Mouse (Mus musculus) midbrain, postnatal 0 days (tissue): ENCODE data around the gene Evi5l. TPM values are rescaled to one million over a fixed set of nuclear protein-coding genes. Genes with fewer than 3 reads are reported as not detected.

Source experiments
- ATAC-seq: fragments of 200-750 bp; cut with Nextera tagmentation; 2 replicates; pipeline ENCODE4 v1.8.0; 2017; ENCODE audit warnings: moderate number of reproducible peaks, mild to moderate bottlenecking, moderate TSS enrichment, moderate library complexity; ENCODE audit not compliant: low FRiP score
- DNase-seq: peaks from one replicate; pipeline ENCODE4 v3.0.0-alpha.2; 2015; ENCODE audit warnings: low spot score
- H3K27ac ChIP-seq: fragments of 300-500 bp; sonication (generic); 2 replicates; pipeline ENCODE4 v1.5.1; 2014; ENCODE audit warnings: low read depth, mild to moderate bottlenecking, low read length, mixed read lengths
- H3K27me3 ChIP-seq: fragments of 300-500 bp; sonication (generic); 2 replicates; pipeline ENCODE4 v1.6.1; 2014; ENCODE audit warnings: low read length, control low read depth, mixed read lengths; ENCODE audit not compliant: insufficient read depth
- H3K36me3 ChIP-seq: fragments of 300-500 bp; sonication (generic); 2 replicates; pipeline ENCODE4 v1.6.1; 2014; ENCODE audit warnings: low read length, control low read depth, mixed read lengths; ENCODE audit not compliant: insufficient read depth
- H3K4me1 ChIP-seq: fragments of 300-500 bp; sonication (generic); 2 replicates; pipeline ENCODE4 v1.6.1; 2014; ENCODE audit warnings: mild to moderate bottlenecking, control low read depth, antibody characterized with exemption, low read length, mixed read lengths; ENCODE audit not compliant: insufficient read depth
- H3K4me2 ChIP-seq: fragments of 300-500 bp; sonication (generic); 2 replicates; pipeline ENCODE4 v1.6.1; 2014; ENCODE audit warnings: low read depth, mild to moderate bottlenecking, low read length, mixed read lengths; ENCODE audit not compliant: poor library complexity, severe bottlenecking
- H3K4me3 ChIP-seq: fragments of 300-500 bp; sonication (generic); 2 replicates; pipeline ENCODE4 v1.5.1; 2014; ENCODE audit warnings: low read depth, mild to moderate bottlenecking, low read length, moderate library complexity
- H3K9ac ChIP-seq: fragments of 300-500 bp; sonication (generic); replicated peaks from 2 replicates; pipeline ENCODE4 v1.6.1; 2014; ENCODE audit warnings: mild to moderate bottlenecking, low read length, moderate library complexity, mixed read lengths; ENCODE audit not compliant: poor library complexity, severe bottlenecking
- H3K9me3 ChIP-seq: fragments of 300-500 bp; sonication (generic); 2 replicates; pipeline ENCODE4 v1.6.1; 2016; ENCODE audit warnings: low read length, control low read depth
- CTCF ChIP-seq: IDR thresholded peaks from 2 replicates; pipeline ENCODE4 v1.5.1; 2016; ENCODE audit warnings: antibody characterized with exemption, mild to moderate bottlenecking
- WGBS: fragments of 180-500 bp; shearing (Covaris S2); extraction: QIAGEN DNeasy Blood & Tissue Kit; methylation state at CpG from one replicate; pipeline ENCODE4 v1.1.7; 2014; 5-methylcytosine and 5-hydroxymethylcytosine counted together
- polyA plus RNA-seq: library from polyadenylated mRNA; unstranded; fragments of >200 nt; fragmentation: Nextera tagmentation; extraction: Ambion mirVana; gene quantifications from 2 replicates; pipeline ENCODE4 v1.2.1, GENCODE M21; 2015
- total RNA-seq: library from RNA; depleted of rRNA; stranded (reverse); fragments of >200 nt; gene quantifications from 2 replicates; pipeline ENCODE4 v1.2.3, GENCODE M21; 2014; rRNA removed

Gene Evi5l
- total and polyA plus RNA-seq, 2 experiments from 2014 or later: 108 to 238 TPM

DNA sequence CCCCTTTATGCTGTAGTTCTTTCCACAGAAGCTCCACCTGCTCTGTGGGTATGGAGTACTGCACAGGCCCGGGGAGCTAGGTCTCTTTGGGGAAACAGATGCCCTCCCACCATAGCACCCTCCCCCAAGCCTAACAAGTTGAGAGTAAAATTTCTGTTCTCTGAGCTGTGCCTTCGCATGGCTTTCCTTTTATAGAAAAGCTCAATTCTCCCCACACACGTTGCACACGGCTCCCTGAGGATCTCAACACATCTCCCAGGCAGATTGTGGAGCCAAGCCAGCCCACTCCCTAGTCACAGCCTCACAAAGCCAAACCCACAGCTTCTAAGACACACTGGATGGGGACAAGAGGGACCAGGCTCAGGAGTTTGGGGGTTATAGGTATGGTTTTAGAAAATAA is 90.5 kb downstream of the Evi5l start:
- H3K27me3 ChIP-seq: no peaks in the 10 kb centered on the region
- peak overlapping the region; percentile 77; the same call in 1 of the 2 replicates for H3K4me2 ChIP-seq
- H3K27ac ChIP-seq: peak overlapping the region; percentile 39; the same call in 1 of the 2 replicates
- H3K4me3 ChIP-seq: no peak overlapping the region
- 40% methylated on average over 4 of the region's 4 CpGs for WGBS
- H3K9me3 ChIP-seq: no peaks in the 10 kb centered on the region
- ATAC-seq (no peak), DNase-seq (peak; percentile 47)
- H3K4me1 ChIP-seq: peaks cover 10% of the 10 kb centered on the region
- no peak for TF ChIP-seq CTCF
- peaks cover 38% of the 10 kb centered on the region for H3K36me3 ChIP-seq
- H3K9ac ChIP-seq: peak overlapping the region; percentile 78; the same call in 1 of the 2 replicates

DNA sequence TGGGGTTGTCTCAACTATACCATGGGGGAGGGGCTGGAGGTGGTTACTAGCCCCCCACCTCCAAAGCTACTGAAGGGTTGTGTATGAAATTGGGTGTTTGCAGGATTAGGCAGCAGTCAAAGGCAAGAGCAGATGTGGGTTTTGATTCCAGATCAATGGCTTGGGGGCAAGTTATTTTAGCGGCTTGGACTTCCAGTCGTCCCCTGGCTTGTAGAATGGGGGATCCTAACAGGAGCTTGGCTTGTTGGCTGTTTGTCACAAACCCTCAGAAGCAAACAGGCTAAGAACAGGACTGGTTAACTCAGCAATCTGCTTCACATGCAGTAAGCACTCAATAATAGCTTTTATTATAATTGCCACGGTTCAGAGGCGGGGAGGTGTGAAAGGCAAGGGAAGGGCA is 91.0 kb downstream of the Evi5l start:
- H3K4me2 ChIP-seq: peak overlapping the region; percentile 77
- ATAC-seq (no peak), DNase-seq (no peak)
- TF ChIP-seq CTCF: no peak
- H3K27ac ChIP-seq: peak overlapping the region; percentile 39; the same call in 1 of the 2 replicates
- peaks cover 10% of the 10 kb centered on the region for H3K4me1 ChIP-seq
- WGBS: 50% methylated on average over 4 of the region's 4 CpGs
- peak overlapping the region; percentile 76 for H3K4me3 ChIP-seq
- no peaks in the 10 kb centered on the region for H3K9me3 ChIP-seq
- H3K27me3 ChIP-seq: no peaks in the 10 kb centered on the region
- H3K9ac ChIP-seq: peak overlapping the region; percentile 78
- peaks cover 41% of the 10 kb centered on the region for H3K36me3 ChIP-seq

DNA sequence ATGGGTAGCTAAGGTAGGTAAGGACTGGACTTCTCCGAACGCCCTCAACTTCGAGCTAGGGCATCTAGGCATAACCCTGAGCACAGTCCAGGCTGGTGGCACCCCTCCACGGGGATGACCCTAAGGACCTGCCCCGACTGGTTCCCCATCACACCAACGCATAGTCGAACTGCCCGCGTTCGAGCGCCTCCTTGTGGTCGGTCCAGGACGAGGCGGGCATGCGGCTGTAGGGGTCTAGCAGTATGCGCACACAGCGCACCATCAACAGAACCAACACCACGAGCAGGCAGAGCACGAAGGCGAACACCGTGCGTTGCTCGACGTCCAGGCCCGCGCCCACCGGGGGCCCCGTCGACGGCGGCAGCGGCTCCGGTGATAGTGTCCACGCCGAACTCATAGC is 91.9 kb downstream of the Evi5l start:
- ATAC-seq (peak; percentile 77), DNase-seq (peak; percentile 81)
- no peaks in the 10 kb centered on the region for H3K9me3 ChIP-seq
- peak overlapping the region; percentile 95 for H3K27ac ChIP-seq
- H3K4me3 ChIP-seq: peak overlapping the region; percentile 76
- peaks cover 10% of the 10 kb centered on the region for H3K4me1 ChIP-seq
- peak overlapping the region; percentile 77 for H3K4me2 ChIP-seq
- WGBS: 2% methylated on average over 35 of the region's 35 CpGs
- no peaks in the 10 kb centered on the region for H3K27me3 ChIP-seq
- peaks cover 46% of the 10 kb centered on the region for H3K36me3 ChIP-seq
- TF ChIP-seq CTCF: peak; percentile 91
- peak overlapping the region; percentile 78 for H3K9ac ChIP-seq

DNA sequence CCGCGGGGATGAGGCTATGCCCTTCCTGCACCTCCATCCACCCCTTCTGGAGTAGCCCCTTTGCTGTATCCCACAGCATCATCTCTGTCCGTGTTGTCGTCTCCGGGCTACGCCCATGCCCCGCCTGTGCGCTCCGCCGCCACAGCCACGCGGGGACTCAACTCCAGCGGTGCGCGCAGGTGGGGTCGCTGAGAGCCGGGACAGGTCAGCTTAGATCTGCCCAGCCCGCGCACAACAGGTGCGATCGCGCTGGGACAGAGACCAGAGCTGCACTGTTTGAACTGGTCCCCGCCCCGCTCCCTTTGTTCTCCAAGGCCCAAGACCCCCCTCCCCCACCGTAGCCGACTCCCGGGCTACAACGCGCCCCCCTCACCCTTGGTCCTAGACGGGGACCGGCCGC is 92.3 kb downstream of the Evi5l start:
- peak overlapping the region; percentile 77 for H3K4me2 ChIP-seq
- peaks cover 49% of the 10 kb centered on the region for H3K36me3 ChIP-seq
- no peak for TF ChIP-seq CTCF
- H3K27ac ChIP-seq: peak overlapping the region; percentile 95
- 1% methylated on average over 30 of the region's 32 CpGs for WGBS
- no peaks in the 10 kb centered on the region for H3K27me3 ChIP-seq
- H3K9me3 ChIP-seq: no peaks in the 10 kb centered on the region
- peak; percentile 70 for ATAC-seq
- peak overlapping the region; percentile 78 for H3K9ac ChIP-seq
- peaks cover 10% of the 10 kb centered on the region for H3K4me1 ChIP-seq
- peak overlapping the region; percentile 76 for H3K4me3 ChIP-seq
- no peak for DNase-seq

DNA sequence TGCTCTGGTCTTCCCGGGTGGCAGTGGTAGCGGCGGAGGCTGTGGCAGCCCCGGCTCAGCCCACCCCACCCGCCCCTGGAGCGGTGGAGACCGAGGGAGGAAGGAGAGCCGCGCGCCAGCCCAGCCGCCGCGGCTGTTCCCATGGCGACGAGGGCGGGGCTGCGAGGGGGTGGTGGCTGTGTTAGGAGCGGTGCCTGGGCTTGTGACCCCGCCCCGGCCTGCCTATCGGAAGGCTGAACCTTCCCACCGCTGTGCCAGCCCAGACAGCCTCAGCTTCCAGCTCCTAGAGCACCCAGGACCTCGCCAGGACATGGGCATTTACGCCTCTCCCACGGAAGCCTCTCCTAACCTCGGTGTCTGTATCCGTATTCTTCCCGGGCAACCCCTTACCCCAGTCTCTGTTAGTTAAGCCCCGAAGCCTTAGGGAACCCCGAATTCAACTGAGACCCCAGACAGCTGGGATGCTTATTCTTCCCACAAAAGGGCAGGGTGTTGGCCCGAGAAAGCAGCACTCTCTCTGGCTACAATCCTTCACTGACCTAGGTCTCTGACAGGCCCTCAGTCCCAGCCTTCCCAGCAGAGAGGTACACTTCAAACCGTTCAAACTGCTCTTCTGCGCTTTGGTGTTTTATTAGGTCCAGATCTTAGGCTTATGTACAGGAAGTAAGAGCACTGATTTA is 92.9 kb downstream of the Evi5l start, which contains the start of gene Ctxn1:
Gene Ctxn1 (minus strand): TSS at position 150 of the 680 bp plus-strand sequence.
- ATAC-seq (peak; percentile 89), DNase-seq (peak; percentile 95)
- no peaks in the 10 kb centered on the region for H3K9me3 ChIP-seq
- H3K27ac ChIP-seq: peak within 1 kb of the TSS; percentile 95
- no peak for TF ChIP-seq CTCF
- H3K9ac ChIP-seq: peak within 1 kb of the TSS; percentile 78
- H3K4me3 ChIP-seq: peak within 1 kb of the TSS; percentile 76
- no peaks in the 10 kb centered on the region for H3K27me3 ChIP-seq
- peaks cover 10% of the 10 kb centered on the region for H3K4me1 ChIP-seq
- 9% methylated on average over 21 of the region's 33 CpGs for WGBS
- peak within 1 kb of the TSS; percentile 77 for H3K4me2 ChIP-seq
- H3K36me3 ChIP-seq: peaks cover 54% of the 10 kb centered on the region

DNA sequence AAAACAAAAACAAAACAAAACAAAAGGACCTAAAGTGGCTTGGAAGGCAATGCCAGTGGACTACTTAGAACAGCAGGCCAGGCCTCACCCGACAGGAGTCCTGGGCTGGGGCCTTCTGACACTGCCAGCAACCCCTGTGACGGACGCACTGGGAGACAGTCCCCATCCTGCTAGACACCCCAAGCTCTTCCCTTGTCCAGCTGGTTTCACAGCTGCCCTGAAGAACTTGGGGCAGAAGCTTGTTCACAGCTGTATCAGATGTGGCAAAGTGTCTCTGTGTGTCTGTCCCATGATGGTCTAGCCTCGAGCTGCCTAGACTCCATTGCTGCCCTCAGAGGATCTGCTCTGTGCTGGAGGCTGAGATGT is 93.4 kb downstream of the Evi5l start:
- Histone ChIP-seq H3K4me3 (no peak overlapping the region), H3K4me2 (no peak overlapping the region), H3K9me3 (no peaks in the 10 kb centered on the region), H3K27ac (peak overlapping the region; percentile 95), H3K36me3 (peaks cover 52% of the 10 kb centered on the region), H3K9ac (0 out of 2 replicates have a peak overlapping the region, but pooled peaks have one; percentile 78), H3K4me1 (peaks cover 10% of the 10 kb centered on the region), H3K27me3 (no peaks in the 10 kb centered on the region)
- no peak for TF ChIP-seq CTCF
- DNase-seq (no peak), ATAC-seq (no peak)
- 85% methylated on average over 4 of the region's 4 CpGs for WGBS

Other genes with a start within 250 kb of the Evi5l start
- 0.22 TPM in 1 of 2 replicates, not detected in the other for gene Cd209b, start 239.7 kb upstream of the Evi5l start, total RNA-seq
- 0.16 TPM in 1 of 2 replicates, not detected in the other for gene Cd209b, start 239.7 kb upstream of the Evi5l start, polyA plus RNA-seq
- 0.33 TPM in 1 of 2 replicates, not detected in the other for gene Cd209c, start 211.8 kb upstream of the Evi5l start, total RNA-seq
- 0.38 and 0.48 TPM in 2 replicates for gene Cd209c, start 211.8 kb upstream of the Evi5l start, polyA plus RNA-seq
- gene Cd209f, start 60.7 kb upstream of the Evi5l start, total RNA-seq: 0.55 TPM in 1 of 2 replicates, not detected in the other
- gene Cd209f, start 60.7 kb upstream of the Evi5l start, polyA plus RNA-seq: 0.49 and 0.90 TPM in 2 replicates
- not detected in 2 replicates for gene Cd209g, start 32.5 kb upstream of the Evi5l start, total RNA-seq
- gene Cd209g, start 32.5 kb upstream of the Evi5l start, polyA plus RNA-seq: not detected in 2 replicates
- 17.9 and 19.4 TPM in 2 replicates for gene Prr36, start 50.9 kb downstream of the Evi5l start, total RNA-seq
- 28.1 and 33.1 TPM in 2 replicates for gene Prr36, start 50.9 kb downstream of the Evi5l start, polyA plus RNA-seq
- not detected in 2 replicates for gene Lrrc8e, start 60.3 kb downstream of the Evi5l start, total RNA-seq
- 0.12 TPM in 1 of 2 replicates, not detected in the other for gene Lrrc8e, start 60.3 kb downstream of the Evi5l start, polyA plus RNA-seq
- 32.8 and 42.3 TPM in 2 replicates for gene Map2k7, start 72.2 kb downstream of the Evi5l start, total RNA-seq
- gene Map2k7, start 72.2 kb downstream of the Evi5l start, polyA plus RNA-seq: 29.3 and 29.4 TPM in 2 replicates
- 0.11 and 0.61 TPM in 2 replicates for gene Gm49320, start 72.3 kb downstream of the Evi5l start, total RNA-seq
- gene Gm49320, start 72.3 kb downstream of the Evi5l start, polyA plus RNA-seq: 0.45 and 0.85 TPM in 2 replicates
- gene Tgfbr3l, start 81.6 kb downstream of the Evi5l start, total RNA-seq: 8.2 and 15.3 TPM in 2 replicates
- gene Tgfbr3l, start 81.6 kb downstream of the Evi5l start, polyA plus RNA-seq: 3.5 and 5.1 TPM in 2 replicates
- gene Snapc2, start 86.5 kb downstream of the Evi5l start, total RNA-seq: 60.4 and 74.3 TPM in 2 replicates
- 64.8 and 68.1 TPM in 2 replicates for gene Snapc2, start 86.5 kb downstream of the Evi5l start, polyA plus RNA-seq
- 78.5 and 91.4 TPM in 2 replicates for gene Ctxn1, start 92.7 kb downstream of the Evi5l start, total RNA-seq
- 250 and 259 TPM in 2 replicates for gene Ctxn1, start 92.7 kb downstream of the Evi5l start, polyA plus RNA-seq
- 58.0 and 58.5 TPM in 2 replicates for gene Timm44, start 109.3 kb downstream of the Evi5l start, total RNA-seq
- 50.5 and 52.7 TPM in 2 replicates for gene Timm44, start 109.3 kb downstream of the Evi5l start, polyA plus RNA-seq
- 4.9 and 13.0 TPM in 2 replicates for gene Ccl25, start 158.6 kb downstream of the Evi5l start, total RNA-seq
- 14.7 and 16.3 TPM in 2 replicates for gene Ccl25, start 158.6 kb downstream of the Evi5l start, polyA plus RNA-seq
- 70.6 and 73.3 TPM in 2 replicates for gene Elavl1, start 158.8 kb downstream of the Evi5l start, total RNA-seq
- 50.0 and 54.3 TPM in 2 replicates for gene Elavl1, start 158.8 kb downstream of the Evi5l start, polyA plus RNA-seq